Mouse (Mus musculus) CD4-positive helper T cell, adult 2 months (primary cell): ENCODE results near the gene Pitx1.

Experiments
- DNase-seq: peaks from one replicate; pipeline ENCODE4 v3.0.0-alpha.2; 2012; ENCODE audit warnings: low read depth, missing footprints, low spot score

Pitx1 gene

DNA sequence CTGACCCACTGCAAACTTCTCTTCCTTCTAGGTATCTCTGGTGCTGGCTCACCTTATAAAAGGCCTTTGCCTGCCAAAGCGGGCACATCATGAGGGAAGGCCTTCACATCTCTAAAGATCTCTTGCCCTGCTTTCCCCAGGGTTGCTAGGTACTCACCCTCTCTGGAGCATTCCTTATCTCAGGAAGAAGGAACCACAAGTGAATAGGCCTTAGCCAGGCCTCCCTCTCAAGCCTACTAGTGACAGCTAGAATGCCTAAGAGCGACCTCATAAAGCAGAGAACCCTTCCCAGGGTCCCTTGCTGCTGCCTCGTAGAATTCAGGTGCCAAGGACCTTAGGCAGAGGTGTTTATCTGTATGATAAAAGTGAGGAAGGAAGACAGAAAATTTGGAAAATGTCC lies 51.7 kb downstream of the Pitx1 start, which contains the start of gene Catsper3:
Gene Catsper3 (plus strand): TSS at position 301 of the 400 bp plus-strand sequence.
- DNase-seq, result no peak

GRCm38 (mm10) chr13:55775056-55775455 lies 60.9 kb downstream of the Pitx1 start:
- DNase-seq, result no peak
